Mouse (Mus musculus) fat pad, adult 2 months (tissue): ENCODE data around the gene Dusp7.

Experiments used
- DNase-seq: peaks from one replicate; pipeline ENCODE4 v3.0.0-alpha.2; 2011; ENCODE audit warnings: low read depth, low spot score; ENCODE audit errors: extremely low read depth

The Dusp7 gene

GRCm38 (mm10) chr9:106368112-106368717 lies at the start of gene Dusp7:
Gene Dusp7 (plus strand): TSS chr9:106368632.
- no peak for DNase-seq

- DNase-seq: no peak
Observed at GRCm38 (mm10) chr9:106319095-106319494, 49.3 kb upstream of the Dusp7 start.

DNA sequence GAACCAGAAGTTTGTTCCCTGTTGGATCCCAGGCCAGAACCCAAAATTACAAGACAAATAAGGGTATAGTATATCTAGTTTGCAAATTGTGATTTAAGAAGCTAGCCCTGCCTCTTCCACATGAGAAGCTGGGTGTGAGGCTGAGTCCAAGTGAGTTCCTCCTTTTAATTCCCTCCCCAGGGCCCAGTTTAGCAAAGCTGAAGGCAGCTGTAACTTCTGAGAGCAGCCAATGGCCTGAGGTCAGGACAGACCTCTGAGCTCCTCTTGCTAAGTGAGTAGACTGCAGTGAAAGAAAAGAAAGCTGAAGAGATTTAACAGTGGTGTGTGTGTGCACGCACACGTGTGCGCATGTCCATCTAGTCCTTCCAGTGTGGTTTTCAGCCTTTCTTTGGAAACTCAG lies 45.9 kb upstream of the Dusp7 start:
- DNase-seq: no peak

- no peak for DNase-seq
Observed at GRCm38 (mm10) chr9:106326241-106326640, 42.2 kb upstream of the Dusp7 start.

GRCm38 (mm10) chr9:106327125-106327809 lies 41.2 kb upstream of the Dusp7 start:
- DNase-seq: no peak

DNA sequence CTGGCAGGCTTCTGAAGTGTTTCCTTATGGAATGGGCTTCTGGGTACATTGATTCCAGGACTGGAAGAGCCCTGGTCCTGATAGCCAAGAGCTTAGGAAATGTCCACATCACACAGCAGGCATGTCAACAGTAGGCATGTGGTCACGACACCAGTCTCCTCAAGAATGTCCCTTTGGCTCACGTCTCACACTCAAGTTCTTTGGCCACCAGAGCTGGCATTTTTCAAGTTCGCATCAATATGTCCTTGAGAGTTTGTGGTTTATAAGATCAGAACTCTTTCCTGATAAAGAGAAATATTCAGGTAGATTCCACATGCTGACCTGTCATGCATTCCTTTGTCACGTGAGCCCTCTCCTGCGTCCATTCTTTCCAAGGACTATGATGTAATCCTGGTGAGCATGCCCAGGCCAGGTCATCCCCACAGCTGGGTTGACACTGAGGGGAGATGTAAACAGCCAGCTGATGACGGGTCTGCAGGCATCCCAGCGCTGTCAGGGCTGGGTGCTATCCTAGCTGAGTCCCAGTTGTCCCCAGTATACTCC lies 40.3 kb upstream of the Dusp7 start:
- DNase-seq: no peak

DNA sequence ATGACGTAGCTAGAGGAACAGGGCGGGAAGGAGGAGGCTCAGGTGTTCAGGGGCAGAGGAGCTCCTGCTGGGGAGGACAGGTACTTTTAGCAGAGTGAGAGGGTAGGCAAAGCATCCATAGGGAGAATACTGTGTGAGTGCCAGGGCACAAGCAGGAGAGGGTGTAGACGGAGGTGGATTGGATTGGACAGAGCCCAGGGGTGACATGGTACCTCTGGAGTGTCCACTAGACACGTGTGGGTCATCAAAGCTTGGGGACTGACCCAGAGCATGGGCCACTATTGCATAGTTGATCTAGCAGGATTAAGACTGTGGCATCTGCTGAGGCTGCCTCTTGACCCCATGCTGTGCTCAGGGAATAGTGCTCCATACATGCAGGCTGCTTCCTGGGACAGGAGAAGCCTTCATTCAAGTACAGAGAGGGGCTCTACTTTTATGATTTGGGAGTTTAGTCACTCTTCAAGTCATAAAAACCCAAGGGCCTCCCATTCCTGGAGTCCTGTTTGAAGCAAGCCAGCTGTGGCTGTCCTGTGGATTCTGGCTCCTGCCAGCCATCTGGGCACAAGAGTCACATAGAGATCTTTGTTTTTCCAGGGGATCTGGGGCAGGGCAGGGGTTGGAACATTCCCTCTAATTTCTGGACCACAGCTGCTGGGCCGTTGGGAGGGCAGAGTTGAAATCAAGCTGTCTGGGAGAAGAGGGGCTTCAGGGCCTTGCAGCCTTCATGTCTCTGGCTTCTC lies 39.5 kb upstream of the Dusp7 start:
- DNase-seq: no peak

GRCm38 (mm10) chr9:106332746-106333145 lies 35.7 kb upstream of the Dusp7 start:
- no peak for DNase-seq

- no peak for DNase-seq
Observed at GRCm38 (mm10) chr9:106337620-106338019, 30.8 kb upstream of the Dusp7 start.

DNA sequence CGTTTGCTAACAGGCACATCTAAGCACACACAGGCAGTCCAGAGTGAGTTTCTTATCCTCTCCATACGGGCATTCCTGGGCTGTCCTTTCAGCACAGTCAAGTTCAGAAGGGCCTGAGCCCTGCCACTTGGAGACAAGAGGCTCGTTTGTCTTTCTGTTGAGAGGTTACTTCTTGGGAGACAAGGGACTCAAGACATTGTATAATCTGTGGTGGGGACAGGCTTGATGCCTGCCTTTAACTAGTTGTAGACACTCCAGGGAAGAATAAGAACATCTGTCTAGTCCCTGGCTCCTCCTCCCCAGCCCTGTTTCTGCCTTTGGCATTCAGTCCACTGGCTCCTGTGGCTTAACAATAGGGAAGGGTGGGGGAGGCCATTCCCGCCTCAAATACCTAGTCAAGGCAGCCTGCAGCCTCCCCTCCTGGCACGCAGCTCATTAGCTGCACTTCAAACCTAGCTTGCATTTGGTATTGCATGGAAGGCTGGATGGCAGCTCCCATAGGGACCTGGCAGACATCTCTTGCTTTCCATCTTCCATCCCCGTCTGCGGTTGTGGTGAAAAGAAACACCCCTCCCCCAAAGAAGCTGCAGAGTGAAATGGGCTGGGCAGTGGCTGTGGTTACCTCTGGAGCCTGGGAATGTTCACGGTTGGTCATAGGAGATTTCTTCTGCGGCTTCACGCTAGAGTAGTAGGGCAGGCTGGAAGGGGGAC lies 29.8 kb upstream of the Dusp7 start:
- DNase-seq: no peak

- no peak for DNase-seq
Observed at GRCm38 (mm10) chr9:106339173-106339558, 29.3 kb upstream of the Dusp7 start.

DNA sequence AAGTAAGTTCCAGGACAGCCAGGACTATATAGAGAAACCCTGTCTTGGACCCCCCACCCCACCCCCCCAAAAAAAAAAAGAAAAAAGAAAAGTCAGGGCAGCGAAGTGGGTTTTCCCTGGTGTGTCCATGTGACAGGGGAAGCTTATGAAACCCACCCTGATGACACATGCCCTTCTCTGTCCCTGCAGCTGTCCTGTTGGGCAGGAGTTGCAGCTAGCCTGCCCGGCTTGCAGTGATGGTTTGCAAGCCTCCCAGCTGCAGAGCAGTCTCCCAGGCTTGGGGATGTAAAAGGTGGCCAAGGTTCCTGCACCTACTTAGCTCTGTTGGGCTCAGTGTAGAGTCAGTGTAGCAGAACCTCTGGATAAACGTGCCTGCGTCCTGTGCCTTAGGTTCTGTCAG lies 28.7 kb upstream of the Dusp7 start:
- no peak for DNase-seq

GRCm38 (mm10) chr9:106340501-106341312 lies 27.7 kb upstream of the Dusp7 start:
- no peak for DNase-seq

GRCm38 (mm10) chr9:106341313-106341686 lies 27.1 kb upstream of the Dusp7 start:
- no peak for DNase-seq

DNA sequence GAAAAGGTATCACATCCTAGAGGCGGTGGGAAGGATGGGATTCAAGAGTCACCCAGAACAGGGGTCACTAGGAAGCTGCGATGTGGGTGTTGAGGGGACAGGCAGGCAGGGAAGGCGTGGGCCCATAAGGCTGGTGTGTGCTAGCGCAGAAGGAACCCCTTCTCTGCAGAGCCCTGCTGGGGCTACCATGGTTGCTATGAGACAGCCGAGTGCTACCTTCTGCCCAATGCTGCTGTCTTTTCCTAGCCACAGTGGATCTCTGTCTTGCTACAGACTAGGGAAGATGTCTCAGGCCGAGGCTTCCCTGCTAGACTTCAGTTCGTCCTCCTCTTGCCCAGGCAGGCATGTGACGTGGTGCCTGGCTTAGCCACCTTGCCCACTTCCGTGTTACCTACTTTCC lies 25.9 kb upstream of the Dusp7 start:
- no peak for DNase-seq

GRCm38 (mm10) chr9:106345167-106345566 lies 23.3 kb upstream of the Dusp7 start:
- no peak for DNase-seq

DNA sequence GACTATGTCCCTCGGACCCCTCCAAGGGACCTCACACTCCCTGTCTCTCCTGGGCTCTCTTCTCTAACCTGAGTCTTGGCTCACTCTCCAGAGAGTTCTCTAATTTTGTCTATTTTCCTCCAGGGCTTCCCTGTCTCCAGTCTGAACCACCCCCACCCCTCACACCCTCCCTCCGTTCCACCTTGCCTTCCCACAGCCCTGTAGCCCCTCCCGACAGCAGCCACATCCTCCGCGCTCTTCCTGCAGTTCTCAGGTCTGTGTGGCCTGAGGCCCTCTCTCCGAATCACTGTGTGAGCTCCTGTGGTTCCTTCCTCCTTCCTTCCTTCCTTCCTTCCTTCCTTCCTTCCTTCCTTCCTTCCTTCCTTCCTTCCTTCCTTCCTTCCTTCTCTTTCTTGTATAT lies 22.8 kb upstream of the Dusp7 start:
- no peak for DNase-seq

DNA sequence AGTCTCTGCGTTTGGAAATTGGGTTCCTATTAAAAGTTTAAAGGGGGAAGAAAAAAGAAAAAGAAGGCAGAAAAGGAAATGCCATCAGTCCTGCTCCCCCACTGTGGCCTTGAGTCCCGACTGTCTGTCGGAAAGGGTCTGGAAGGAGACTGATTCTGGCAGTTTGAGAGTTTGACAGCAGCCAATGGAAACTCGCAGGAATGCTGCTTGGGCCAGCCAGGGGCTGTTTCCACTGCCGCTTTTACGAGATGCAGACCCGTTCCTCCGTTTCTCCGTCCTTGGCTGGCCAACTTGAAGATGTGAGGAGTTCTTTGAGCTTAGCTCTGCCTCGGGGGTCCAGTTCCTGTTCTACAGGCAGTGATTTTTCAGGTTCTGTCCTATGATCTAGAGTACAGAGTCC lies 20.2 kb upstream of the Dusp7 start:
- no peak for DNase-seq

DNA sequence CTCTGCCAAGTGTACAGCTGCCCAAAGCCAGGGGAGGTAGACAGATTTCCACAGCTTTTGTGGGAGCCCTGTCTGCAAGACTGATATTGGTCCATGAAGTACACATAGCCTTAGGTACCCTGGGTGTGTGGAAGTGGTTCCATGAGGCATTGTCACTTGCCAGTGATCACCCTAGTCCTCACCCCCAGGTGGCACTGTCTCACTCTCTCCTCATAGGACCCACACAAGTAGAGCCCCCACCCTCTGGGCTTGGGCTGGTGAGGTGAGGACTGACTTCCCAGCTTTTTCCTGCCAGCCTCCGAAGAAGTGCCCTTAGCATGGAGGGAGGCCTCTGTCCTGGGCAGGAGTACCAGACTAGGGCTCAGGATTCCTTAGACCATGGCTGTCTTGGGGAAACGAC lies 19.4 kb upstream of the Dusp7 start:
- no peak for DNase-seq

DNA sequence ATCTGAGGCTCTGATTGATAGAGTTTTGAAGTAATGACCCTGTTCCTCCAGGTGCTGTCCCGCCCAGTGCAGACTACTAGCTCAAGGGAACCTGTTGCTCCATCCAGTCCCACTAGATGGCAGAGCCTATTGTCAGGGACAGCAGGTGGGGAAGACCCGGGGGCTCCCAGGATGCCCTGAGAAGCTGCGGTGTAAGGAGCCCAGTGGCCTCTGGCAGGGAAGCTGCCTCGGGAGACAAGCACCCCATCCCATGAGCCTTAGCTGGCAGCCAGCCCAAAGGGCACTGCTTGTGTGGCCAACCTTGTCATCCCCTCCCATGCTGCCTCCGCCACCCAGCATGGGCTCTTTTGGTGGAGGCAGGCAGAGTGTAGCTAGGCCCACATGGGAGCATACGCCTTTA lies 17.3 kb upstream of the Dusp7 start:
- no peak for DNase-seq

DNA sequence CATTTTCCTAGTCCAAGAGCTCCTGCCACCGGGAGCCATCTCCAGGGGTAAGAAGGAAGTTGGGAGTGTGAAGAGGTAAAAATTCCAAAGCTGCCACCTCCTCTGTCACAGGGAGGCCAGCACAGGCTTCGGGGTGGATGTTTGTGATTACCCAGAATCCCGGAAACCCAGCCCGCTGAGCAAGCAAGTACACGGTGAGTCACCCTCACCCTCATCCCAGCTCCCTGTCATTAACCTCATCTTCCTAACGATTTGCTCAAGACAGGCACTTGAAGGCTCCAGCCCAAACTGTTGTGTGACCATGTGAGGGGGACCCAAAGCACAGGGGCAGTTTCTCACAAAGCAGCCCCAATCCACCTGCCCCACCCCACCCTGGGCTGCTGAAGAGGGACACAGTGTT lies 14.7 kb upstream of the Dusp7 start:
- no peak for DNase-seq
